Mouse (Mus musculus) urinary bladder, postnatal 25 days (tissue): ENCODE measurements around the gene Krtap5-3.
"Not testable (repeated sequence)": the region's sequence is repeated elsewhere in the genome, so short reads cannot be mapped to it uniquely, and the experiment has no call there.

Experiments used
- DNase-seq: peaks from one replicate; pipeline ENCODE4 v3.0.0; 2022; ENCODE audit warnings: low spot score

Gene Krtap5-3

DNA sequence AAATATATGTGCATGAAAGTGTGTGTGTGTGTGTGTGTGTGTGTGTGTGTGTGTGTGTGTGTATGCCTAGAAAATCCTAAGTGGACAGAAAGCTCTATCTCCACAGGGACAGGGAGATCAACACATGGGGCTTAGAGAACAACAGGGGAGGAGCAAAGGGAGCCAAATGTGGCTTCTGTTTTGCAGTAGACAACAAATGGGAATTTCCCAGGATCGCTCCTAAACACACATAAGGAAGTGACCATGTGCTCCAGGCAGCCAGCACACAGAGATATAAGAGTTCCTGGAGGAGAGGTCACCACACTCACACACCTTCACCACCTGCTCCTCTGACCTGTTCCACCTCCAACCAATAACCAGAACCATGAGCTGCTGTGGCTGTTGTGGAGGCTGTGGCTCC, at the start of gene Krtap5-3:
TSS of gene Krtap5-3 (plus strand) at position 301 of the 400 bp plus-strand sequence.
- no peak for DNase-seq

DNA sequence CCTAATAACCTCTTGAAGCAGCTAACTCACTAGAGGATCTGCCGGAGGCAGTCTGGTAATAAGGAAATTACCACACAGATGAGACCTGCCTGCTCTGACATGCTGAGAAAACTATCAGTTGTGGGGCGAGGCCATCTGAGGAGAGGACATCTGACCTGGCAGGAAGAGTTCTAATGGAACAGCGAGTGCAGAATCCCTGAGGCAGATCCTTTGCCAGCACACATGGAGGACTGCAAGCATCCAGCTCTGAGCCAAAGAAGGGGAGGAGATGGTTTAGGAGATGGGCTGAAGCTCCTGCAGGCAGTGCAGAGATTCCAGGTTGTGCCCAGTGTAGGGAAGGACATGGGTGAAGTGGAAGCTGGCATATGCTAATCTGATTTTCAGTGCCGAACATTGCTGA, 49.0 kb upstream of the Krtap5-3 start:
- DNase-seq, result no peak

DNA sequence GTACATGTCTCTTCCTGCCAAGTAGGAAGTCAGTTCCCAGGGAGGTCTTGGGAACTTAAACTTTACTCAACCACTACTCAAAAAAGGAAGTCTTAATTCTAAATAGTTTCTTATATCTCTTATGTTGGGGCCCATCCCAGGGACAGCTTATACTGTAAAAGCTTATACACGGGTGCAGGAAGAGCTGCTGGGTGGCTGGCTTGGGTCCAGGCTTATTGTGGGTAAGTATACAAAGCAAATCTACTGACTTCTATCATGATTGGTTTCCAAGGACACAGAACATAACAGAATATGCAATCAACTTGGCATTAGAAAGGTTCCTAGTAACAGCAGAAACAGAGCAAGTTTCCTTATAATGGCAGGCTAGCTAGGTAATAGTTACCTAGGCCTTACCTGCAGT, 45.9 kb upstream of the Krtap5-3 start:
- no peak for DNase-seq

DNA sequence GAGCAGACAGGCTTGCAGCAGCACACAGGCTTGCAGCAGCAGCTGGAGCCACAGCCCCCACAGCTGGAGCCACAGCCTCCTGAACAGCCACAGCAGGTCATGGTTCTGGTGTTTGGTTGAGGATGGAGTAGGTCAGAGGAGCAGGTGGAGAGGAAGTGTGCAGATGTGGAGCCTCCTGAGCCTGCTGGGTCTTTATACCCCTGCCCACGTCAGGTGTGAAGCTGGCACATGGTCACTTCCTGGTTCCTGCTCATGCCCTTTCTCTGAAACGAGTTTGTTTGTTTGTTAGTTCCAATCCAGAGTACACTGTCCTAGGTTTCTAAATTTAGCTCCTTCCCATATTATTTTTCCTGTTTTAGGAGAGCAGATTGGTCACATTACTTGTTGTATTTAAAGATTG, 44.2 kb upstream of the Krtap5-3 start, which contains the start of gene Gm29735:
TSS of gene Gm29735 (minus strand) at position 101 of the 400 bp plus-strand sequence.
- not testable (repeated sequence) for DNase-seq

DNA sequence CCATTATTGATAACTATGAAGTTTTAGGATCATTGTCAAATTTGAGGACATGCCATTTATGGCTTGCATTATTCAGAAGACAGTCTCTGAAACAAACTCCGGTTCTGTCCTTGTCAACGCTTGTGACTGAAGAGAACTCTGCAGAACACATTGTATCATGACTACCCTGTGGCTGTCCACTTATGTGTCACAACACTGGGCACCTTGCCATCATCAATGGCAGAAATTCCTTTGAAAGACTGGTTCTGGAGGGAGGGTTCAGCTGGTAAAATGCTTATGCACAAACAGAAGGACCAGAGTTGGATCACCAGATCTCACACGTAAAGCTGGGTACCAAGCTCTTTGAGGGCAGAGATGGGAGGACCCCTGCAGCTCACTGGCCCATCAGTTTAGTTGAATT, 41.8 kb upstream of the Krtap5-3 start:
- no peak for DNase-seq

DNA sequence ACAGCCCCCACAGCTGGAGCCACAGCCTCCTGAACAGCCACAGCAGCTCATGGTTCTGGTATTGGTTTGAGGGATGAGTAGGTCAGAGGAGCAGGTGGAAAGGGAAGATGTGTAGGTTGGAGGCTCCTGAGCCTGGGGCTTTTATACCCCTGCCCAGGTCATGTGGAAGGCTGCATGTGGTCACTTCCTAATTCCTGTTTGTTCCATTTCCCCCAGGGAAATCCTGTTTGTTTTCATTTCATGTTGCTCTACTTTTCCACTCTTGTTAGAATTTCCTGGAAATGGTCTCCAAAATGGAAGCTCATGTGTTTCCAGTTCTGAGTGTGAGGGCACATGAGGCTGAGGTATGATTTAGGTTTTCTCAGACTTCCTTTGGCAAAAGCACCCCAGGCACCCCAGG, 35.5 kb upstream of the Krtap5-3 start, which contains the start of gene Gm4553:
TSS of gene Gm4553 (minus strand) at position 101 of the 400 bp plus-strand sequence.
- DNase-seq, result not testable (repeated sequence)

DNA sequence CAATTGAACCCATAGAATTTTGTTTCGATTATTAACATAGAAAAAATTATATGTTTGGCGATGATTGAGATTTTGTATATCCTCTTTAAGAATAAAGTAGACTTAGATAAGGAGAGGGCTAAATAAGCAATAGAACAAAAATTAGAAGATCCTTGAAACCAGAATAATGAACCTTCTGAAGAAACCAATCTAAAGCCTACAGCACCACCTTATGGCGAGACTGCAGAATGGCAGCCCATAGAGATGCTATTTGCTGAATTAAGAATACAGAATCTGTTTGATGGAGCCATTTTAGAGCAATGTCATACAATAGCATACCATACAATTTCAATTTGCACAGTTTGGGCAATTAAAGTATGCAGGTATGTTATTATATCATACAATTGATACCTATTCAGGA, 31.3 kb upstream of the Krtap5-3 start:
- DNase-seq, result no peak

DNA sequence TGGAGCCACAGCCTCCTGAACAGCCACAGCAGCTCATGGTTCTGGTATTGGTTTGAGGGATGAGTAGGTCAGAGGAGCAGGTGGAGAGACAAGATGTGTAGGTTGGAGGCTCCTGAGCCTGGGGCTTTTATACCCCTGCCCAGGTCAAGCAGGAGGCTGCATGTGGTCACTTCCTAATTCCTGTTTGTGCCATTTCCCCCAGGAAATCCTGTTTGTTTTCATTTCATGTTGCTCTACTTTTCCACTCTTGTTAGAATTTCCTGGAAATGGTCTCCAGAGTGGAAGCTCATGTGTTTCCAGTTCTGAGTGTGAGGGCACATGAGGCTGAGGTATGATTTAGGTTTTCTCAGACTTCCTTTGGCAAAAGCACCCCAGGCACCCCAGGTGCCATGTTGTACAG, 25.3 kb upstream of the Krtap5-3 start, which contains the start of gene Krtap5-2:
TSS of gene Krtap5-2 (minus strand) at position 101 of the 400 bp plus-strand sequence.
- not testable (repeated sequence) for DNase-seq

DNA sequence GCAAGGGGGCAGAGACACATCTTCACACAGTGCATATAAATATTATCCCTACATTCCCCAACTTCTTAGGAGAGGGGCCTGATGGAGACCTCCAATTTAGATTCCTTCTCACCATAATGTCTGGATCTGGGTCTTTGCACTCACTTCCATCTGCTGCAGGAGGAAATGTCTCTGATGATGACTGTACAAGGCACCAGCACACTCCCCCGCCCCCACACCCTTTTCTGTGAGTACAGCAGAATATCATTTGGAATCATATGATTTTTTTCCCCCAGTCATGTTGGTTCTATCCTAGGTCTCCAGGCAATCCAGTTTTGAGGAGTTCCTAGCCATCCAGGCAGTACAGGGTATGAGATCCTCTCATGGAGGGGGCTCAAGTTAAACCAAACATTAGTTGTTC, 22.5 kb upstream of the Krtap5-3 start:
- DNase-seq, result no peak

DNA sequence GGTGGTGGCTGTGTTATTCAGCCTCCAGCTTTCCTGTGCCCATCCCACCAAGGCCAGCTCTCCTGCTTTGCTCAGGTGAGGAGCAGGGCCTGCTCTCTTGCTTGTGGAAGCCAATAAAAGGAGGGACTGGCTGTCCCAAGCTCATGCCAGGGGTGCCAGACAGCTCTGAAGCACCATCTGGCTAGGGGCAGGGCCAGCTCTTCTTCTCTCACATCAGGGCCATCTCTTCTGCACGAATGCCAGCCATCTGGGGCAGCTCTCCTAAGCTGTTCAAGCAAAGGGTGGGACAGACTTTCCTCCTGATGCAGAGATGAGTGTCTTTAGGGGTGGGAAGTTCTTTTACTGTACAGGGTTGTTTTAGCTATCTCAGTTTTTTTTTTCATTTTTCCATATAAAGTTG, 20.1 kb upstream of the Krtap5-3 start:
- DNase-seq, result no peak

DNA sequence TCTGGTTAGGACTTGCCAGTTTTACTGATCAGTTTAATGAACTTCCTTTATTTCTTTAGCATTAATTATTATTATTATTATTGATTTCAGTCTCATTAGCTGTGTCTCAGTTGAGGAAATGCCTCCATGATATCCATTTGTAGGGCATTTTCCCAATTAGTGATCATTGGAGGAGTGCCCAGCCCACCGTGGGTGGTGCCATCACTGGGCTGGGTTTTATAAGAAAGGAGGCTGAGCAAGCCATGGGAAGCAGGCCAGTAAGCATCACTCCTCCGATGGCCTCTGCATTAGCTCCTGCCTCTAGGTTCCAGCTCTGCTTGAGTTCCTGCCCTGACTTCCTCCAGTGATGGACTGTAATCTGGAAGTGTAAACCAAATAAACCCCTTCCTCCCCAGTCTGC, 13.0 kb upstream of the Krtap5-3 start:
- no peak for DNase-seq

DNA sequence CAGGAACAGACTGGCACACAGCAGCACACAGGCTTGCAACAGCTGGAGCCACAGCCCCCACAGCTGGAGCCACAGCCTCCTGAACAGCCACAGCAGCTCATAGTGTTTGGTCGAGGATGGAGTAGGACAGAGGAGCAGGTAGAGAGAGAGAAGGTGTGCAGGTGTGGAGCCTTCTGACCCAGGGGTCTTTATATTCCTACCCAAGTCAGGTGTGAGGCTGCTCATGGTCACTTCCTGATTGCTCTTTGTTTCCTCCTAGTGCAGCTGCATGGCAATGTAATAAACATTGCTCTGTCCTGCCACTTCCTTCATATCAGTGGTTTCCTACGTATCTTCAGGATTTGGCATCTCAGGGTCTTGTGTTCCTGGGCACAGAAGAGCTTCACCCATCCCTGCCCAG, 10.9 kb upstream of the Krtap5-3 start, which contains the start of gene Gm10153:
TSS of gene Gm10153 (minus strand) at position 101 of the 400 bp plus-strand sequence.
- DNase-seq, result no peak

DNA sequence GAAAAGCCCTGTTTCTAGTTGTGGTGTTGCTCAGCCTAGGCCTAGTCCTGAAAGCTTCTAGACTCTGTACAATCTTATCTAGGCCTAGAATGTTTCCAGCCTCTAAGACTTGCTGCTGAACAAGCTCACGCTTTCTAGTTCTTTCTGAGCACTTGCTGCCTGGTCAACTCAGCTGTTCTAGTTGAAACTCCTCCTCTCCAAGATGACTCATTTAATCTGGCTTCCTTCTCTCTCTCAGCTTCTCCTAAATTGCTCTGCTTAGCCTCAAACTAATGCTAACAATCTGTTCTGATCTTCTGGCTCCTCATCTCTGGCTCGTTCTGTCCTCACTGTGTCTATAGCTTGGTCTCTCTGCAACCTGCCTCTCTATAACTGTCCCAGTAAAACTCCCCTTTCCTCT, 2.4 kb upstream of the Krtap5-3 start:
- no peak for DNase-seq

DNA sequence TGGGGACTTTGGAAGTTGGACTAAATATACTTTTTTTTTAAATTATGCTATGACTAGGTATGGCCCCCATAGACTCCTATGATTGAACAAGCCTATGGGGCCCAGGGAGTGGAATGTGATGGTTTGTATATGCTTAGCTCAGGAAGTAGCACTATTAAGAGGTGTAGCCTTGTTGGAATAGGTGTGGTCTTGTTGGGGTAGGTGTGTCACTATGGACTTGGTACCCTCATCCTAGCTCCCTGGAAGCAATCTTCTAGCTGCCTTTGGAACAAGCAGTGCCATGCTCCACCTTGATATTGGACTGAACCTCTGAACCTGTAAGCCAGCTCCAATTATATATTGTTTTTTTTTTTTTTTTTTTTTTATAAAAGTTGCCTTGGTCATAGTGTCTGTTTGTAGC, 4.3 kb downstream of the Krtap5-3 start:
- DNase-seq, result no peak

DNA sequence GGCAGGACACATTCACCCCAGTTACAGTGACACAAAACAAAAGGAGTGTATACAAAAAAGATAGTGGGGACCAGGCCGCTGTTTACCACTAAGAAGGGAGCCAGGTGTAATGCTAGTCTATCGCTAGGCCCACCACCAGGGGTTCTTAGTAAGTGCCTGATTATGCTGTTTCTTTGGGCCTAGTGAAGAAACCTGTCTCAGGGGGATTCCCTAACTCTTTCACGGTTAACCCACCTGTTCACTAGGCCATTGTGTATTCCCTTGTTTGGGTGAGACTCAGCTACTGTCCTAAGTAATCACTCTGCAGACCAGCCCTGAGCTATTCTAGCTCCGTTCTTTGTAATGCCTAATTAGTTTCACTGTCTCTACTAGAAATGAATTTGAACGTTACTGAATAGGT, 5.7 kb downstream of the Krtap5-3 start:
- not testable (repeated sequence) for DNase-seq

DNA sequence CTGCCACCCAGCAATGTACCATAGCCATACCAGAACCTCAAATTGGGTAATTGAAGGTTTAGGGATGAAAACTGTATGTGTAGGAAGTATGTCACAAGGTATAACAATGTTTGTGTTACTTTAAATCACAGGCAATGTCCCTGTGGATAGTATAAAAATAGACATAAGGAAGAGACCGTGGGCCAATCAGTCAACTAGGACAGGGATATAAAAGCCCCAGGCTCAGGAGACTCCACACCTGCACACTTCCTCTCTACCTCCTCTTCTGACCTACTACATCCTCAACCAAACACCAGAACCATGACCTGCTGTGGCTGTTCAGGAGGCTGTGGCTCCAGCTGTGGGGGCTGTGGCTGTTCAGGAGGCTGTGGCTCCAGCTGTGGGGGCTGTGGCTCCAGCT, 10.4 kb downstream of the Krtap5-3 start, which contains the start of gene Gm7579:
TSS of gene Gm7579 (plus strand) at position 301 of the 400 bp plus-strand sequence.
- no peak for DNase-seq

DNA sequence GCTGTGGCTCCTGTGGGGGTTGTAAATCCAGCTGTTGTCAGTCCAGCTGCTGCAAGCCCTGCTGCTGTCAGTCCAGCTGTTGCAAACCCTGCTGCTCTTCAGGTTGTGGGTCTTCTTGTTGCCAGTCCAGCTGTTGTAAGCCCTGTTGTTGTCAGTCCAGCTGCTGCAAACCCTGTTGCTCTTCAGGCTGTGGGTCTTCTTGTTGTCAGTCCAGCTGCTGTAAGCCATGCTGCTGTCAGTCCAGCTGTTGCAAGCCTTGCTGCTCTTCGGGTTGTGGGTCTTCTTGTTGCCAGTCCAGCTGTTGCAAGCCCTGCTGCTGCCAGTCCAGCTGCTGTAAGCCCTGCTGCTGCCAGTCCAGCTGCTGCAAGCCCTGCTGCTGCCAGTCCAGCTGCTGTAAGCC, 11.0 kb downstream of the Krtap5-3 start:
- not testable (repeated sequence) for DNase-seq

DNA sequence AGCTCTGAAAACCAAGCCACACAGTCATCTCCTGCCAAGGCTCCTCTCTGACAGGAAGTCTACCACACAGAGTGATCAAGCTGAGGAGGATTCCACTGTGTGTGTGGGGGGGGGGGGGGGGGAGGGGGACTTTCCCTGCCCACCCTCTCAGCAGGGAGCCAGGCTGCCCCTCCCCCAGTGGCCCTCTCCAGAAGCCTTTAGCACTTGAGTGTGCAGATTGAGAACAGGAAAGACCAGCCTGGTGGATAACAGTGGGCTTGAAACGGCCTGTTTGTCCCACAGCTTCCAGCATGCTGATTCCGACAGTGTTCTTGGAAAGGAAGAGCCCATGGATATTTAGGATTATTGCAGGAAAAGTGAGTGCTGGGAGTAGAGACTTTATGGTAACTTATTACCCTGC, 23.4 kb downstream of the Krtap5-3 start:
- no peak for DNase-seq

DNA sequence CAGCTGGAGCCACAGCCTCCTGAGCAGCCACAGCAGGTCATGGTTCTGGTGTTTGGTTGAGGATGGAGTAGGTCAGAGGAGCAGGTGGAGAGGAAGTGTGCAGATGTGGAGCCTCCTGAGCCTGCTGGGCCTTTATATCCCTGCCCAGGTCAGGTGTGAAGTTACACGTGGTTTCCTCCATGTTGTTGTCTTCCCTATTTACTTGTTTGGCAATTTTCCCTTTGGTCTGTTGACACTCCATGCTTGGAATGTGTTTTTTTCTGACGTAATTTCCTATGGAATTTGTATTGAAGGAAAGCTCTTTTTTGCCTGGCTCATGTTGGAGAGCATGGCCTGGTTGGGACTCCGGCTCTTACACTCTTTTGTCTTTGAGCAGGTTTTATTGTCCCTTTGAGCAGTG, 28.7 kb downstream of the Krtap5-3 start, which contains the start of gene Krtap5-5:
TSS of gene Krtap5-5 (minus strand) at position 101 of the 400 bp plus-strand sequence.
- DNase-seq, result not testable (repeated sequence)

DNA sequence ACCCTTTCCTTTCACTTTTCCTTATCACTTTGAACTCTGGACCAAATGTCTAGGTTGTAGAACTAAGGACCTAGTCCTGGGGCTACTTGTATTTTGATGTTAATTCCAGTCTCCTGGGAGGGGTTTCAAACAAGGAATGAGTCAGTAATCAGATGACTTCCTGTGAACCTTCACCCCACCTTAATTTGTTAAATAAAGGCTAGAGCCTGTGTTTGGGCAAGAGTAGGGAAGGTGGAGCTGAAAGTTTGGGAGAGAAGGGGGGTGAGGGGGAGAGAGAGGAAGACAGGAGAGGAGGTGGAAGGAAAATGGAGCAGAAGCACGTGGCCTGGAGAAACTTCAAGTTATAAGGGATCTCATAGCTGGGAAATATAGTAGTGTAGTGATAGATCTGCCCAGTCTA, 30.4 kb downstream of the Krtap5-3 start:
- no peak for DNase-seq

DNA sequence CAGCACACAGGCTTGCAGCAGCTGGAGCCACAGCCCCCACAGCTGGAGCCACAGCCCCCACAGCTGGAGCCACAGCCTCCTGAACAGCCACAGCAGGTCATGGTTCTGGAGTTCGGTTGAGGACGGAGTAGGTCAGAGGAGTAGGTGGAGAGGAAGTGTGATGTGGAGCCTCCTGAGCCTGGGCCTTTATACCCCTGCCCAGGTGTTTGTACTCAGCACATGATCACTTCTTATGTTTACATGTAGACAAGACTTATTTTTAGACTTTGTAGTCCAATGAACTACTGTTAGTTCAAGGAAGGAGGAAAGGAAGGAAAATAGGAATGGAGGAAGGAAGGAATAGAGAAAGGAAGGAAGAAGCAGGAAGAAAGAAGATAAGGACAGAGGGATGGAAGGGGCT, 39.8 kb downstream of the Krtap5-3 start, which contains the start of gene Gm40460:
TSS of gene Gm40460 (minus strand) at position 101 of the 400 bp plus-strand sequence.
- DNase-seq, result no peak

DNA sequence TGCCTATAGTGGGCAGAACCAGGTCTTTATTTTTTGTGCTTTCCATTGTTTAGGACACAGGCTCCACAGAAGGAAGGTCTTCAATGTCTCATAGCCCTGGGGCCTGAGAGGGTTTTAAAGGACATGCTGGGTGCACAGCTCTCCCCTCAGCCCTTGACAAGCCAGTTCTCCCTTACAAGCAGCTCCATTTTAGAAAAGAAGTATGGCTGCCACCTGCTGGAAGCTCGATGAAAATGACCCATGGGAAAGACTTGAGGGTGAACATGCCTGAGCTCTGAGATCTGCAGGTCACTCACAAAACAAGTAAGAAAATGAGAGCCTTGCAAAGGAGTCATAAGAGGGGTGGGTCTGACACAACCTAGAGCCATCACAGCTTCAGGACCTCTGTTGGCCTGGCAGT, 48.7 kb downstream of the Krtap5-3 start:
- DNase-seq, result peak; percentile 11
